Mouse (Mus musculus) pancreas, adult 10 weeks (tissue): ENCODE measurements around the gene Gjb6. TPM values are rescaled to one million over a fixed set of nuclear protein-coding genes. Genes with fewer than 3 reads are reported as not detected.

ENCODE experiments used
- polyA plus RNA-seq: library from polyadenylated mRNA; stranded (reverse); fragments of 350-450 nt; fragmentation: Illumina TruSeq; extraction: RNeasy Lipid Tissue Mini Kit (QIAGEN cat#74804); gene quantifications from one replicate; pipeline ENCODE4 v1.2.3, GENCODE M21; 2015; ENCODE audit warnings: low read depth, low replicate concordance; ENCODE audit not compliant: insufficient read depth

Gene Gjb6
- not detected for polyA plus RNA-seq

DNA sequence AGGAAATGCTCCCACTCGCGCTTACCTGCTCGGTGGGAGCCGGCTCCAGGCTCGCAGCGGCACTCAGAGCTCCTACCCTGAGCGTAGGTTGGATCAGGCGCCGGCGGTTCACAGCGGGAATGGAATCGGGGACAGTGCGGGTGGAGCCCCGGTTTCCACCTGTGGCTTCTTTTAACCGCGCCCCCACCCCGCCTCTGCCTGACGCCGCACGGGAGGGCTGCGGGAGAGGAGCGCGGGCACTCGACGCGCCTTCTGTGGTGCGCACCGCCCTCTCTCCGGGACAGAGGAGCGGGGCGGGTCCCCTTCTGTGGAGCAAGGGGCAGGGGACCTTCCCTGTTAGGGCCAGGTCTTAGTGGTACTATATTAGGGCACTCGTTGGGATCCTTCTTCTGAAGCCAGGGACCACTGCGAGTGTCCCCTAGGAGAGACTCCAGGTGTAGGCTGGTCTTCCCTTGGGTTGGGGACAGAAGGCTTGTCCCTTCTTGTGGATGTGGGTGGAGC, at the start of gene Gjb6:
Gene Gjb6, minus strand, starts transcription at position 451 of the 501 bp plus-strand sequence.

DNA sequence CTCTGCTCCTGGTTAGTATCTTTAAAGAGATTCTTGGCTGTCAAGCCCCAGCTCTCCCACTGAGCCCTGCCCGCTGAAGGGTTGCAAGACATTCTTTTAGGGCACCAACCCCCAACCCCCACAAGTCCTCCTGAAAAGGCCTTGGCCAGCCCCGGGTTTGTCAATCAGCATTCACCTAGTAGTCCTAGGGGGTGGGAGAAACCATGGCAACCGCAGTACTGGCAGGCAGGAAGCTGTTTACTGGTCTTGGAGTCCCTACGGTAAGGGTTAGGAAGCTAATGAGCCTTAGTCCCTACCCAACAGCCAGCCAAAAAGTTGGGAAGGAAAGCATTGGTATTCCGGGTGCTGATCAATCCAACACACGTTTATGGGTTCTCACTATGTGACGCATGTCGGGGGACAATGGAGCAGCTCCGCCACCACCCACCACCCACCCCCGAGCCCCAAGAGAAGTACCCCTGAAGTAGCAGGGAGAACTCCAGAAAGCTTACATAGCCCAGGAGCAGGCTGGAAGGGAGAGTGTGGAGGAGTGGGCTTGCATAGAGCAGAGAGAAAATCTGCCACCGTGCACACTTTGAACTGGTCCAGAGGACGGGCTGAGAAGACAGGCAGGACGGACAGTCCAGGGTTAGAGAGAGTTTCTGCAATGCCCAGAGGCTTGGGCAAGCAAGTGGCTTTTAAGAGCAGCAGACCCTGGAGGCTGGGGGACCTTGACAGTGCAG, 17.4 kb downstream of the Gjb6 start, which contains the start of gene Gm4491:
Gene Gm4491, minus strand, starts transcription at position 61 of the 722 bp plus-strand sequence.

DNA sequence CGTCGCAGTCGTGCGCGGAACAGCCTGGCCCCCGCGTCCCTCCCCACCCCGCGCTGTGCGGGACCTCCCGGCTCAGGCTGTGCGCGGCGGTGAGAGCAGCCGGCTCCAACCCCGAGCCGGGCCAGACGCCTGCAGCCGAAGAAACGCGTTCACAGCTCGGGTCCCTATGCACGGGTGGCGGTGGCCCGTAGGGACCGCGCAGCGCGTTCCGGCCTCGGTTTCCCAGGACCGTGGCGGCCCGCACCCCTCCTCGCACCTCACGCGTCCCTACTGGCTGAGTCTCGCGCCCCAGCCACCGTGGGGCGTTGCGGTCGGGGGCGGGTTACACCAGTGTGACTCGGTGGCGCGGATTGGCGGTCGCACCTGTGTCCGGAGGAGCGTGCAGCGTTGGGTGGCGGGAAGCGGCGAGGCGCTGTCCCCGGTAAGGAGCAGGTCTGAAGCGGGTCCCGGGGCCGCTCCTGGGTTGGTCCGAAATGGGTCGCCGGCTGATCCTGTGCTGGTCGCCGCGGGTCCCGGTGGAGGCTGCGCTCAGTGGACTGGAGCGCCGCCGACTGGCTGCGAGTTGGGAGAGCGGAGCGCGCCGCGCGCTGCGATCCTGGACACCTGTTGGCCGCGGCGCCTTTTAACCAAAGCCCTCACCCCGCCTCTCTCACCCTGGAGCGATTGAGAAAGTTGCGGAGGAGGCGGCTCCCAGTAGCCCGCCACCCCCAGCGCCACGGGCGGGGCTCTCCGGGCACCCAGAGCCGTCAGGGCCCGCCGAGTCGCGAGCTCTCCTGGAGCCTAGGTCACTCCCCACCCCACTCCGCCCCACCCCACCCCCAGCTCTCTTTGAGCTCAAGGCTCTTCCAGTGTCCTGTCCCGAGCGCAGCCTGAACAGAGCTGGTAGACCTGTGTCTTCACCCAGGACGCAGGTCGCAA, 29.0 kb downstream of the Gjb6 start, which contains the start of gene Gjb2:
Gene Gjb2, minus strand, starts transcription at position 597 of the 918 bp plus-strand sequence.

Other genes starting within 250 kb of the Gjb6 start
- 13.3 TPM for gene Zmym2, start 247.0 kb downstream of the Gjb6 start, polyA plus RNA-seq
- not detected for gene Gja3, start 75.5 kb downstream of the Gjb6 start, polyA plus RNA-seq
- gene Gjb2, start 28.9 kb downstream of the Gjb6 start, polyA plus RNA-seq, result 5.6 TPM
- gene Gm4491, start 17.7 kb downstream of the Gjb6 start, polyA plus RNA-seq, result not detected